Mouse (Mus musculus) ES-E14 (cell line): Measurements from ENCODE around the gene Dlgap5. TPM values are rescaled to one million over a fixed set of nuclear protein-coding genes. Genes with fewer than 3 reads are reported as not detected.

Experiments
- DNase-seq: peaks from one replicate; pipeline ENCODE4 v3.0.0-alpha.2; 2013; ENCODE audit warnings: low read depth, low spot score
- H3K27ac ChIP-seq: 2 replicates; pipeline ENCODE4 v1.5.1; 2012; ENCODE audit warnings: low read depth, mild to moderate bottlenecking, low read length, moderate library complexity, mixed read lengths; ENCODE audit not compliant: poor library complexity, insufficient read depth, severe bottlenecking
- H3K36me3 ChIP-seq: 2 replicates; pipeline ENCODE4 v1.6.1; 2012; ENCODE audit warnings: mild to moderate bottlenecking, low read length, moderate library complexity, mixed read lengths; ENCODE audit not compliant: control insufficient read depth, poor library complexity, insufficient read depth, severe bottlenecking
- H3K4me1 ChIP-seq, 2 experiments: fragments of 150-350 bp in 1 of 2; sonication (generic) in 1 of 2; 2 replicates each; pipeline ENCODE4 v1.6.1; 2012; ENCODE audit warnings: low read length in 2 of 2, mild to moderate bottlenecking in 1 of 2, mixed read lengths in 1 of 2; ENCODE audit not compliant: control insufficient read depth in 2 of 2, insufficient read depth in 2 of 2, poor library complexity in 1 of 2
- H3K4me3 ChIP-seq, 2 experiments: fragments of 150-350 bp in 1 of 2; sonication (generic) in 1 of 2; 2 replicates each; pipeline ENCODE4 v1.5.1; 2012; ENCODE audit warnings: low read length in 2 of 2, low read depth in 1 of 2, mild to moderate bottlenecking in 1 of 2, mixed read lengths in 1 of 2; ENCODE audit not compliant: insufficient read depth in 1 of 2, poor library complexity in 1 of 2, severe bottlenecking in 1 of 2
- H3K9ac ChIP-seq: 2 replicates; pipeline ENCODE4 v1.6.1; 2012; ENCODE audit warnings: low read depth, mild to moderate bottlenecking, low read length, mixed read lengths; ENCODE audit not compliant: poor library complexity, insufficient read depth, severe bottlenecking
- H3K9me3 ChIP-seq: fragments of 150-350 bp; sonication (generic); 2 replicates; pipeline ENCODE4 v1.6.1; 2012; ENCODE audit warnings: low read depth, mild to moderate bottlenecking, low read length; ENCODE audit not compliant: control insufficient read depth, insufficient read depth
- CHD2 ChIP-seq: IDR thresholded peaks from 2 replicates; pipeline ENCODE4 v1.6.1; 2014; ENCODE audit warnings: mild to moderate bottlenecking, low read depth, low read length, inconsistent platforms
- HCFC1 ChIP-seq: IDR thresholded peaks from 2 replicates; pipeline ENCODE4 v1.6.1; 2012; ENCODE audit warnings: low read length, inconsistent platforms, borderline replicate concordance; ENCODE audit not compliant: insufficient read depth
- MAFK ChIP-seq: IDR thresholded peaks from 2 replicates; pipeline ENCODE4 v1.6.1; 2014; ENCODE audit warnings: mild to moderate bottlenecking, low read depth, low read length, inconsistent platforms; ENCODE audit not compliant: insufficient read depth
- ZC3H11A ChIP-seq: IDR thresholded peaks from 2 replicates; pipeline ENCODE4 v1.6.1; 2012; ENCODE audit warnings: low read depth, mild to moderate bottlenecking, inconsistent platforms, low read length, borderline replicate concordance
- ZNF384 ChIP-seq: IDR thresholded peaks from 2 replicates; pipeline ENCODE4 v1.6.1; 2012; ENCODE audit warnings: low read depth, low read length, inconsistent platforms
- in situ Hi-C, 2 experiments: fragments of 600-800 bp; cut with MboI; formaldehyde crosslinking; loops; one replicate each; pipeline ENCODE4 v1.15.1; 2025; ENCODE audit warnings: low sequenced_read_pairs in 2 of 2, inconsistent platforms in 1 of 2; ENCODE audit not compliant: unreplicated experiment in 2 of 2
- total RNA-seq: library from RNA; depleted of rRNA; stranded (reverse); fragments of 300-350 nt; gene quantifications from 2 replicates; pipeline ENCODE4 v1.2.3, GENCODE M21; 2012; rRNA removed

Dlgap5 gene
- total RNA-seq, 1 experiment: 46.8 TPM

DNA sequence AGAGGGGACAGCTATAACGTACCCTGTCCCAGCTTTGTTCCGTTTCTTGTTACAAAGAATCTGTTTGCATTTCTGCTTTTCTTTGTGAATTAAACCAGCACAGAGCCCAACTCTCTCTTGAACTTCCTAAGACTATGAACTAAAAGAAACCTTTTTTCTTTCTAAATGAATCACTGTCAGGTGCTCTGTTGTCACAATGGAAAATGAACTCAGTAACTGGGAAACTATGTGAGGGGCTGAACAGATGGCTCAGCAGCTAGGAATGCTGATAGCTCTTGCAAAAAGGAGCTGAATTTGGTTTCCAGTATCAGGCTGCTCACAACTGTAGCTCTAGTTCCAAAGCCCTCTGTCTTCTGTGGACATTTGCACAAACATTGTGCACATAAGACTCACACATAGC is 67.2 kb downstream of the Dlgap5 start:
- Histone ChIP-seq H3K36me3 (no peaks in the 10 kb centered on the region), H3K9me3 (no peaks in the 10 kb centered on the region), H3K4me3 (no peak overlapping the region), H3K27ac (no peak overlapping the region), H3K9ac (no peak overlapping the region), H3K4me1 (peaks cover 0 to 12% of the 10 kb centered on the region in 2 experiments; a peak in 2 of 4 replicates)
- in situ Hi-C loops: no loop called here
- DNase-seq: no peak
- no peak for TF ChIP-seq CHD2
- TF ChIP-seq ZNF384: no peak
- TF ChIP-seq ZC3H11A: no peak
- no peak for TF ChIP-seq HCFC1
- no peak for TF ChIP-seq MAFK

DNA sequence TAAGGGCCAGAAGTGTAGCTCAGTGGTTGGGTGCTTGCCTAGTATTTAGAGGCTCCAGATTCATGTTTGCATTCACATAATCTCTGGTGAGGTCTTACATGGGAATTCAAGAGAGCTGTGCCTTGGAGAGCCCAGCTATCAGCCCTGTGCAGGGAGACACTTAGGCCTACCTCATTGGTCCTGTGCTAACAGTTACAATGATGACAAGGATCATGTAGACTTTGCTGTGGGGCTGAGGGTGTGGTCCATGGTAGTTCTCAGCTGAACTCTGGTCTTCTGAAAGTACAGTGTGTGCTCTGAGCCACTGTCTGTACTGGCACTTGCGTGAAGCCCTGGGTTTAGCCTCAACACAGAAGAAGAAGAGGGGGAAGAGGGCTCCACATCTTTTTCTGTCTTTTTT is 71.5 kb downstream of the Dlgap5 start:
- DNase-seq: no peak
- Histone ChIP-seq H3K4me1 (no peaks in the 10 kb centered on the region), H3K36me3 (no peaks in the 10 kb centered on the region), H3K4me3 (no peak overlapping the region), H3K9ac (no peak overlapping the region), H3K9me3 (no peaks in the 10 kb centered on the region), H3K27ac (no peak overlapping the region)
- in situ Hi-C loops: no loop called here
- no peak for TF ChIP-seq CHD2
- no peak for TF ChIP-seq ZC3H11A
- TF ChIP-seq HCFC1: no peak

DNA sequence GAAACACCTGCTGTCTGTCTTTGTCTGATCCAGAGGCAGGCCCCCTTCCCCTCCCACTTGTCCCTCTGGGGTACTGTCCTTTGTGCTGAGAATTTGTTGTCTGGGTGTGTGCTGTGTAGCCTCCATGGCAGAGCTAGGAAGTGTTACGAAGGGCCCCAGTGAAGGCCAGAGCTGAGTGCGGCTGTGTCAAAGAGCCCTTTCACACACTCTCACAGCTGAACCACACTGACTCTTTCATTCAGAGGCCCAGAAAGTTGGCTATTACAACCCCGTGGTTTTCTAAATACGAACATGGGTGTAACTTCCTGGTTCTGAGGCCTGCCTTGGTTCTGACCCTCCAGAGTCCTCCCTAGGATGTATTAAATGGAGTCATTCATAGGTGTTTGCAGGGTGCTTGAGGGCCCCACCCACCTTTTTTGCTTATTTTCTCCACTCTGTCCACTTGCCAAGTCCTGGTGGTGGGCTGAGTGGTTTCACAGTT is 76.4 kb downstream of the Dlgap5 start:
- no peak overlapping the region for H3K4me3 ChIP-seq
- H3K4me1 ChIP-seq: no peaks in the 10 kb centered on the region; a peak in 1 of 4 replicates
- H3K27ac ChIP-seq: no peak overlapping the region
- H3K9me3 ChIP-seq: no peaks in the 10 kb centered on the region
- H3K36me3 ChIP-seq: no peaks in the 10 kb centered on the region
- in situ Hi-C loops: no loop called here
- TF ChIP-seq ZC3H11A (no peak), HCFC1 (no peak), CHD2 (no peak), MAFK (no peak), ZNF384 (no peak)
- DNase-seq: no peak
- H3K9ac ChIP-seq: no peak overlapping the region

- no peak for DNase-seq
- Histone ChIP-seq H3K4me3 (no peak overlapping the region), H3K36me3 (no peaks in the 10 kb centered on the region), H3K9me3 (no peaks in the 10 kb centered on the region), H3K9ac (no peak overlapping the region), H3K4me1 (peaks cover 0 to 3% of the 10 kb centered on the region in 2 experiments; a peak in 1 of 4 replicates), H3K27ac (no peak overlapping the region)
- TF ChIP-seq CHD2: no peak
- TF ChIP-seq ZC3H11A: no peak
- no peak for TF ChIP-seq ZNF384
- TF ChIP-seq MAFK: no peak
- no peak for TF ChIP-seq HCFC1
- in situ Hi-C loops: no loop called here
These were observed 77.8 kb downstream of the Dlgap5 start for GRCm38 (mm10) chr14:47340231-47340925.

Other genes starting within 250 kb of the Dlgap5 start
- gene Gch1, start 229.0 kb downstream of the Dlgap5 start, total RNA-seq: 0.76 and 1.8 TPM in 2 replicates
- 22.0 and 31.0 TPM in 2 replicates for gene Wdhd1, start 141.6 kb downstream of the Dlgap5 start, total RNA-seq
- gene Socs4, start 141.5 kb downstream of the Dlgap5 start, total RNA-seq: 6.7 and 10.4 TPM in 2 replicates
- gene Mapk1ip1l, start 120.1 kb downstream of the Dlgap5 start, total RNA-seq: 57.1 and 89.1 TPM in 2 replicates
- gene Lgals3, start 50.7 kb downstream of the Dlgap5 start, total RNA-seq: 36.9 TPM in 2 replicates
- 17.0 and 36.8 TPM in 2 replicates for gene Fbxo34, start 32.0 kb upstream of the Dlgap5 start, total RNA-seq
- gene Atg14, start 152.2 kb upstream of the Dlgap5 start, total RNA-seq: 19.8 and 22.5 TPM in 2 replicates
- gene Ktn1, start 230.0 kb upstream of the Dlgap5 start, total RNA-seq: 87.6 and 155 TPM in 2 replicates